Mouse (Mus musculus) thymus, adult 2 months (tissue): Measurements from ENCODE around the gene Hcrtr1. TPM values are rescaled to one million over a fixed set of nuclear protein-coding genes. Genes with fewer than 3 reads are reported as not detected.
A peak's percentile ranks its signal among the peaks of the same experiment; 100 is the strongest.

Experiments used
- DNase-seq: peaks from one replicate; pipeline ENCODE4 v3.0.0; 2021
- H3K27ac ChIP-seq: fragments of 200-500 bp; 2 replicates; pipeline ENCODE4 v1.5.1; 2012; ENCODE audit warnings: low read length, control low read depth; ENCODE audit not compliant: control insufficient read depth, insufficient read depth
- H3K27me3 ChIP-seq: fragments of 200-500 bp; 2 replicates; pipeline ENCODE4 v1.6.1; 2012; ENCODE audit warnings: mild to moderate bottlenecking, low read length, moderate library complexity, mixed read lengths; ENCODE audit not compliant: control insufficient read depth, insufficient read depth
- H3K36me3 ChIP-seq: fragments of 200-500 bp; 2 replicates; pipeline ENCODE4 v1.6.1; 2012; ENCODE audit warnings: mild to moderate bottlenecking, low read length, moderate library complexity; ENCODE audit not compliant: control insufficient read depth, insufficient read depth
- H3K4me1 ChIP-seq: fragments of 200-500 bp; replicated peaks from 2 replicates; pipeline ENCODE4 v1.6.1; 2012; ENCODE audit warnings: low read length; ENCODE audit not compliant: control insufficient read depth, insufficient read depth
- H3K4me3 ChIP-seq: fragments of 200-500 bp; 2 replicates; pipeline ENCODE4 v1.5.1; 2012; ENCODE audit warnings: mild to moderate bottlenecking, low read length, control low read depth, moderate library complexity; ENCODE audit not compliant: control insufficient read depth, insufficient read depth
- CTCF ChIP-seq: fragments of 200-500 bp; IDR thresholded peaks from 2 replicates; pipeline ENCODE4 v1.5.1; 2012; ENCODE audit warnings: mild to moderate bottlenecking, control low read depth, low read length, moderate library complexity, borderline replicate concordance; ENCODE audit not compliant: control insufficient read depth, poor library complexity, insufficient read depth; ENCODE audit errors: extremely low read depth
- POLR2A ChIP-seq: fragments of 200-500 bp; IDR thresholded peaks from 2 replicates; pipeline ENCODE4 v1.6.1; 2012; ENCODE audit warnings: mild to moderate bottlenecking, low read length, control low read depth, moderate library complexity; ENCODE audit not compliant: control insufficient read depth, poor library complexity, insufficient read depth; ENCODE audit errors: extremely low read depth
- WGBS: fragments of 180-500 bp; shearing (Covaris S2); methylation state at CpG from one replicate; pipeline ENCODE4 v1.1.7; 2018; 5-methylcytosine and 5-hydroxymethylcytosine counted together
- polyA plus RNA-seq: library from polyadenylated mRNA; depleted of rRNA; stranded (reverse); fragments of >200 nt; gene quantifications from 2 replicates; pipeline ENCODE4 v1.2.3, GENCODE M21; 2012

Gene Hcrtr1
- polyA plus RNA-seq, 1 experiment, result 0.30 TPM

DNA sequence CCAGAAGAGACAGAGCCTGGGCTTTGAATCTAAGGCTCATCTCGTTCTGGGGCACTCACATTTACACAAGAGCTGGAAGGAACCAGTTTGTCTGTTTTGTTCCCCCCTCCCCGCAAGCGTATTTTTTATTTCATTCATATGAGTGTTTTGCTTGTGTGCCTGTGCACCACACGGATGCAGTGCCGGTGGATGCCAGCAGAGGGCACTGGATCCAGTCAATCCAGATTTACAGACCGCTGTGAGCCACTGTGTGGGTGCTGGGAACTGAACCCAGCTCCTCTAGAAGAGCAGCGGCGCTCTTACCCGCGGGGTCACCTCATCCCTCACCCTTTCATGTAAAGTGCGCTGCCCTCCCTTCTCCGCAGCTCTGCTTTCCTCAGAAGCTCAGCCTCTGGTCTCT, 35.5 kb downstream of the Hcrtr1 start:
- TF ChIP-seq CTCF, result peak; percentile 38; the same call in 1 of the 2 replicates
- no peak for TF ChIP-seq POLR2A
- DNase-seq, result no peak
- no peaks in the 10 kb centered on the region for H3K4me1 ChIP-seq
- no peak overlapping the region for H3K27ac ChIP-seq
- no peaks in the 10 kb centered on the region for H3K27me3 ChIP-seq
- H3K36me3 ChIP-seq, result no peaks in the 10 kb centered on the region
- WGBS, result 88% methylated on average over 12 of the region's 12 CpGs
- no peak overlapping the region for H3K4me3 ChIP-seq

DNA sequence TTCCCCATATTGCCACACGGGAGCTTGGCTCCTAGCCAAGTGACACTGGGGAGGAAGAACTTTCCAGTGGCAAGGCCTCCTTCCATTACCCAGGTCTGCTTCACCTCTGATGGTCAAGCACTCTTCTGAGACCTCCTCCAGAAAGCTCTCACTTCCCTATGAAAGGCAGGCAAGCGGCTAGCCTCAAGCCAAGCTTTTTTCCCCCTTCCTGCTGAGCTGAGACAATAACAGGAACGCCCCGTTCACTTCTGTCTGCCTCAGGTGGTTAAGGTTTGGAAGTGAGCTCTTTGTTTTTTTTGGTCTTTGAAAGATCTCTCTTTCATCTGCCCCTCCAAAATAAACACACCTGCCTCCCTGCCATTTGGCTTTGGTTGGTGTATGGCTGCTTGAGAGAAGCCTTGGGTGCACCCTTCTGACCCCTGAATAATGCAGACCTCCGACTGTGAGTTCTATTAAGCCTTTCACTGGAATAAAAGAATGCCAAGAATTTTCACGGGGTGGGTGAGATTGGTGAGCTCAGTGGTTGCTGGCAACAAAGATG, 37.0 kb downstream of the Hcrtr1 start, which contains the start of gene Pef1:
Pef1 (plus strand) TSS at position 448 of the 541 bp plus-strand sequence.
- Histone ChIP-seq H3K36me3 (no peaks in the 10 kb centered on the region), H3K27ac (no peak within 1 kb of the TSS), H3K27me3 (no peaks in the 10 kb centered on the region), H3K4me3 (no peak within 1 kb of the TSS), H3K4me1 (no peaks in the 10 kb centered on the region)
- 32% methylated on average over 6 of the region's 6 CpGs for WGBS
- TF ChIP-seq POLR2A (no peak), CTCF (no peak)
- no peak for DNase-seq

DNA sequence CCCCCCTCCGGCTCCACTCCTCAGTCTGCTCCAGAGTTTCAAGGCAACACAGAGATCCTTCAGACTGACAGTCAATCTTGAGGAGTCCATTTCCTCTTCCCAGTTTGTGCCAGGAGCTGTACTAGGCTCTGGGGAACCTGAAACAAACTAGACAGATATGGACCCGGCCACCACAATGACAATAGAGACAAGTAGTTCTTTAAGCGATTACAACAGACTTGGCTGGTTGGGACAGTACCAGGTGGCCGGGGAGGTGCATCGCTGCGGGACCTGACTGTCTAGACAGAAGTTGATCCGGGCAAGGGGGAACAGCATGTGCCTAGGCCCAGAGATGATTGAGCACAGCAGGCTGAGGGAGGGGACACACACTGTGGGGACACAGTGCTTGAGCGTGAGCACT, 38.0 kb downstream of the Hcrtr1 start:
- WGBS, result 65% methylated on average over 8 of the region's 8 CpGs

DNA sequence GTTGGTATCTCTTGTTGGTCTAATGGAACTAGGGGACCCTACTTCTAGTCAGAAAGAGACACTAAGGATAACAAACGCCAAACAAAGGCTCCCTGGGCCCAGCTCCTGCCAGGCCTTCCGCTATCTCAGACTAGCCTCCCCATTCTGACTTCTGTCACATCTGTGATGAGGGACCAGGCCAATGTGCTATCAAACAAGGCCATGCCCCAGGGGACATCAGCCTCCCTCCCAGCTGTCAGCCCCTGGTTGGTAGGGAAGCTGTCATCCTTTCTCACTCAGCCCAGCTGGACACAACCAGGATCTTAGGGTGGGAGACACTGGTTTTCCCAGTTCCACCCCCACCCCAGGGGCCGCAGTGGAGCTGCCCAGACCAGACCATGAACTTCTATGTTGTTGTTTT, 44.0 kb downstream of the Hcrtr1 start:
- WGBS, result 95% methylated on average over 3 of the region's 3 CpGs
- Histone ChIP-seq H3K4me1 (no peaks in the 10 kb centered on the region), H3K4me3 (no peak overlapping the region), H3K27me3 (no peaks in the 10 kb centered on the region), H3K27ac (no peak overlapping the region), H3K36me3 (no peaks in the 10 kb centered on the region)
- DNase-seq, result no peak
- no peak for TF ChIP-seq POLR2A
- TF ChIP-seq CTCF, result no peak

More for the DNA sequence above, 38.0 kb downstream of the Hcrtr1 start:
- no peak overlapping the region for H3K4me3 ChIP-seq
- H3K27ac ChIP-seq, result no peak overlapping the region
- no peak for DNase-seq
- TF ChIP-seq POLR2A (no peak), CTCF (no peak)
- H3K36me3 ChIP-seq, result no peaks in the 10 kb centered on the region
- H3K27me3 ChIP-seq, result no peaks in the 10 kb centered on the region
- no peaks in the 10 kb centered on the region for H3K4me1 ChIP-seq

DNA sequence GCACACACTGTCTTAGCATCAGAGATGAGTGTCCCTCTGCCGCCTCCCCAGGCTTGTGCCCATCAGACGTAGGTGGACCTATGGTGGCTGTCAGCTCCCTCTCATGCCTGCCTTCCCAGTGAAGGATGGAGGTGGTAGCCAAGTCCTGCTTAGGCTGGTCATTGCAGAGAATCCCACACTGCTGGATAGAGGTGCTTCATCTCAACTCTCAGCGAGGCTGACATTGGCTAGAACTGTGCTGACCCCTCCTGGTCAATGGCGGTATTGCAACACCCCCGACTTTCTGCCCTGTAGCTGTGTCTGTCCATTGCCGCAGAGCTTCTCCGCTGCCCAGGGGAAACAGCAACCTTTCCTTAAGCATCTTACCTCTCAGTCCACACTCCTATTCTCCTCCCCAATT, 51.9 kb downstream of the Hcrtr1 start:
- H3K27me3 ChIP-seq, result no peaks in the 10 kb centered on the region
- H3K4me1 ChIP-seq, result no peaks in the 10 kb centered on the region
- H3K27ac ChIP-seq, result no peak overlapping the region
- TF ChIP-seq CTCF, result peak; percentile 91
- TF ChIP-seq POLR2A, result no peak
- 20% methylated on average over 7 of the region's 7 CpGs for WGBS
- H3K36me3 ChIP-seq, result no peaks in the 10 kb centered on the region
- no peak overlapping the region for H3K4me3 ChIP-seq
- DNase-seq, result peak; percentile 89

DNA sequence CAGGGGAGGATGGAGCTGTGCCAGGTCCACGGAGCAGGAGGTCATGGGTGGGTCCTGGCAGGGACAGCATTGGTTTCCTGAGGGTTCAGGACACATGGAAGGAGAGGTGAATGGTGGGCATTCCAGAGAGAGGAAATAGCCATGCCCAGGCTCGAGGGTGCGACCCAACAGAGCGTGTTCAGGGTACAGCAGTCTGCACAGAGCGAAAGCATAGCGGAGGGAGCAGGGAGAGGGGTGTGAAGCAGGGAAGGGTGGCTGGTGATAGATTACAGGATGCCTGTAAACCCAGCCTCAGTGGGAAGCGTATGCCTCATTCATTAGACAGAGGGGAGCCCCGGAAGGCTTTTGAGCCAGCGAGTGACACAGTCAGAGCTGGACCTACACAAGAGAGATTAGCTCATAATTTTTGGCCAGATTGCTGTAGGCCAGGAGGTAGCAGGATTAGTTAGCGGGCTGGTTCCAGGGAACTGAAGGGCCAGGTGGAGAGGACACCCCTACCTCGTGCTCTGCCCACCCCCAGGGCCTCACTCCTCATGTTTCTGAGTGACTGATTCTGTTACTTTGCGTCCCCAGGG, 53.8 kb downstream of the Hcrtr1 start:
- 88% methylated on average over 12 of the region's 12 CpGs for WGBS
- no peak overlapping the region for H3K4me3 ChIP-seq
- no peaks in the 10 kb centered on the region for H3K36me3 ChIP-seq
- DNase-seq, result no peak
- TF ChIP-seq CTCF (no peak), POLR2A (no peak)
- peaks cover 11% of the 10 kb centered on the region for H3K4me1 ChIP-seq
- no peak overlapping the region for H3K27ac ChIP-seq
- no peaks in the 10 kb centered on the region for H3K27me3 ChIP-seq
